Mouse (Mus musculus) erythroblast, embryonic 14.5 days (primary cell): ENCODE data around the gene 4930442H23Rik.

Experiments used
- GATA1 ChIP-seq: IDR thresholded peaks from 2 replicates; pipeline ENCODE4 v1.6.1; 2012; ENCODE audit warnings: low read length, inconsistent platforms, mixed read lengths
- TAL1 ChIP-seq: IDR thresholded peaks from 3 replicates; pipeline ENCODE4 v1.6.1; 2012; ENCODE audit warnings: low read length, inconsistent platforms, mixed read lengths

- TF ChIP-seq GATA1: no peak
- no peak for TF ChIP-seq TAL1
These were observed 3.5 kb upstream of the 4930442H23Rik start for GRCm38 (mm10) chr10:81187161-81187560.
